Mouse (Mus musculus) adrenal gland, postnatal 25 days (tissue): ENCODE results near the gene Macf1. TPM values are rescaled to one million over a fixed set of nuclear protein-coding genes. Genes with fewer than 3 reads are reported as not detected.

ENCODE experiments used
- DNase-seq: peaks from one replicate; pipeline ENCODE4 v3.0.0; 2021; ENCODE audit warnings: mixed read lengths
- long read RNA-seq: library from polyadenylated mRNA; stranded (forward); transcript quantifications from one replicate; pipeline ENCODE4 v2.0.0, GENCODE M21; 2021
- total RNA-seq: library from RNA; stranded (reverse); gene quantifications from 2 replicates; pipeline ENCODE4 v1.2.3, GENCODE M21; 2021

Gene Macf1
- total RNA-seq = 187 and 192 TPM in 2 replicates
- long read RNA-seq, partial matches to known transcripts = 8 of 13 reads
- long read RNA-seq, other reads (novel, unspliced or antisense) = 5 of 13 reads

GRCm38 (mm10) chr4:123684260-123684659, at the start of gene Macf1:
Gene Macf1, minus strand, starts transcription at chr4:123684360.
- DNase-seq = no peak

- no peak for DNase-seq
Measured at GRCm38 (mm10) chr4:123733532-123733931, 49.4 kb upstream of the Macf1 start.

GRCm38 (mm10) chr4:123732921-123733320, 48.8 kb upstream of the Macf1 start:
- no peak for DNase-seq

- DNase-seq = no peak
Measured at GRCm38 (mm10) chr4:123732163-123732910, 48.2 kb upstream of the Macf1 start.

GRCm38 (mm10) chr4:123721761-123722160, 37.6 kb upstream of the Macf1 start:
- no peak for DNase-seq

- DNase-seq = no peak
Measured at GRCm38 (mm10) chr4:123718434-123718780, 34.2 kb upstream of the Macf1 start.

- peak; percentile 96 for DNase-seq
Measured at GRCm38 (mm10) chr4:123717574-123718433, 33.6 kb upstream of the Macf1 start, which contains the start of gene Ndufs5. Gene Ndufs5, minus strand, starts transcription at chr4:123718202.

GRCm38 (mm10) chr4:123712431-123712830, 28.3 kb upstream of the Macf1 start:
- DNase-seq = no peak

GRCm38 (mm10) chr4:123707340-123707739, 23.2 kb upstream of the Macf1 start:
- DNase-seq = no peak

- DNase-seq = no peak
Measured at GRCm38 (mm10) chr4:123705340-123705739, 21.2 kb upstream of the Macf1 start.

- DNase-seq = no peak
Measured at GRCm38 (mm10) chr4:123693384-123693783, 9.2 kb upstream of the Macf1 start.

- DNase-seq = no peak
Measured at GRCm38 (mm10) chr4:123692071-123692470, 7.9 kb upstream of the Macf1 start.

GRCm38 (mm10) chr4:123690311-123690710, 6.2 kb upstream of the Macf1 start:
- DNase-seq = peak; percentile 69

GRCm38 (mm10) chr4:123687025-123687781, 3.0 kb upstream of the Macf1 start:
- peak; percentile 64 for DNase-seq

GRCm38 (mm10) chr4:123686368-123687024, 2.3 kb upstream of the Macf1 start:
- DNase-seq = peak; percentile 38

GRCm38 (mm10) chr4:123685506-123686242, 1.5 kb upstream of the Macf1 start:
- peak; percentile 8 for DNase-seq

GRCm38 (mm10) chr4:123685046-123685445, 886 bp upstream of the Macf1 start:
- no peak for DNase-seq

GRCm38 (mm10) chr4:123682291-123682690, 1.9 kb downstream of the Macf1 start:
- no peak for DNase-seq

GRCm38 (mm10) chr4:123680962-123681361, 3.2 kb downstream of the Macf1 start:
- no peak for DNase-seq

- DNase-seq = peak; percentile 21
Measured at GRCm38 (mm10) chr4:123677060-123677804, 6.9 kb downstream of the Macf1 start.
